Mouse (Mus musculus): ENCODE data around the gene Adh7.

Adh7 gene

DNA sequence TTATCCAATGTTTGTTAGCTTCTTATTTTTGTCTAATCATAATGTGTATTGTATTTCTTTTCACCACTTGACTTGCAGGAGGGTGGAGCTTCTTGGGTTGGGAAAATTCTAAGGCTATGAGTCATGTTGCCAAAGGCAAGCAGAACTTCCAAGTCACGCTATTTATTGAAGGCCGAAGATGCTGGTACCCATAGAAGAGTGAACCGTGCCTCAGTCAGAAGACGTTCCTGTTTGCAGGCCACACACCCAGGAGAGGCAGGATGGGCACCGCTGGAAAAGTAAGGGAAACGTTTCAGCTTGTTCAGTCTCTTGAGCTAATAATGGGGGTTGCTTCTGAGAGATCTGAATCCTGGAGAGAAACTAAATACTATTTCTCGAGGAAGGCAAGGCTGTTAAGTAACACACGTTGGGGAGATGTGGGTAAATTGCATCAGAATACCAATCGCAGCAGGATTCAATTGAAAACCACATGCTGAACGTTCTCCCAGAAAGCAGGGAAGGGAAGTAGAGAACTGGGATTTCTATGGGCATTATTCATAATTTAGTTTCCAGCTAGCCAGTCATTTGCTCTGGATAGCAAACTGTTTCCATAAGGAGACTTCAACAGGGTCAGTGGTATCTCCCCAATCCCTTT lies at the start of gene Adh7:
Gene Adh7, plus strand, starts transcription at position 130 of the 634 bp plus-strand sequence.
- DNase-seq (ENCODE audit: low spot score) = no peak

- DNase-seq (ENCODE audit: low spot score) = no peak
These were observed 44.3 kb upstream of the Adh7 start for GRCm38 (mm10) chr3:138173291-138173690.

GRCm38 (mm10) chr3:138175551-138175950 lies 42.0 kb upstream of the Adh7 start:
- no peak for DNase-seq (ENCODE audit: low spot score)

- DNase-seq (ENCODE audit: low spot score) = no peak
These were observed 35.5 kb upstream of the Adh7 start for GRCm38 (mm10) chr3:138182019-138182418.

DNA sequence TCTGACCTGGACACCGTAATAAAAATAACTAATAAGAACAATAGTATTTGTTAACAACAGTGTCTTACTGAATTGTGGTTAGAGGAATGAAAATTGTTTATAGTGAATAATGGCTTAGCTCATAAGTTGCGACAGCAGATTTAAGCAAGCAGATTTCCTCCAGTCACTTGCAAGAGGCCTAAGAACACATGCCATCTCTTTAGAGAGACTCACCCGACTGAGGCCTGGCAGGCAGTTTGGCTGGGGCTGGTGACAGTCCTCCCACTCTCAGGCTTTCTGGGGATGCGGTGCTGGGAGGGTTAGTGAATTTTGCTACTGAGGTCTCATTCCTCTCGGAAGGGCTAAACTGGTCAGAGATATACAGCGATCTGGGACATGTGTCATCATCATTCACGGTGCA lies 34.2 kb upstream of the Adh7 start:
- DNase-seq (ENCODE audit: low spot score) = no peak

DNA sequence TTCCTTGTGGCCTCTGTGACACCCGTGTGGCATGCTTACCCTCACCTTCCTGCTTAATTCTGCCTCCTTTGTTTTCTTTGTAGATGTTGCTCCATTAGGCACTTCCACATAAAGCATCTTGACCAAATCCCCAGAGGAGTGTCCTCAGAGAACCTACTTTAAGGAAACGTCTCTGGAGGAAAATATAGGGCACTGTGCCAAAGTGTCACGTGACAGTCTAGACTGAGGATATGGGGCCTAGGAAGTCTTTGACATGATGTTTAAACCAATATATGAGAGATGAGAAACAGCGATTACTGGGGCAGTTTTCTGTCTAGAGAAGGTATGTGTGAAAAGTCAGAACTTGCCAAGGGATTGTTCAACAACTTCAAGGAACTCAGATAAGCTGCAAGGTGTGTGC lies 32.3 kb upstream of the Adh7 start:
- DNase-seq (ENCODE audit: low spot score) = no peak

- no peak for DNase-seq (ENCODE audit: low spot score)
These were observed 31.3 kb upstream of the Adh7 start for GRCm38 (mm10) chr3:138185995-138186930.

- no peak for DNase-seq (ENCODE audit: low spot score)
These were observed 25.3 kb upstream of the Adh7 start for GRCm38 (mm10) chr3:138192260-138192659.

DNA sequence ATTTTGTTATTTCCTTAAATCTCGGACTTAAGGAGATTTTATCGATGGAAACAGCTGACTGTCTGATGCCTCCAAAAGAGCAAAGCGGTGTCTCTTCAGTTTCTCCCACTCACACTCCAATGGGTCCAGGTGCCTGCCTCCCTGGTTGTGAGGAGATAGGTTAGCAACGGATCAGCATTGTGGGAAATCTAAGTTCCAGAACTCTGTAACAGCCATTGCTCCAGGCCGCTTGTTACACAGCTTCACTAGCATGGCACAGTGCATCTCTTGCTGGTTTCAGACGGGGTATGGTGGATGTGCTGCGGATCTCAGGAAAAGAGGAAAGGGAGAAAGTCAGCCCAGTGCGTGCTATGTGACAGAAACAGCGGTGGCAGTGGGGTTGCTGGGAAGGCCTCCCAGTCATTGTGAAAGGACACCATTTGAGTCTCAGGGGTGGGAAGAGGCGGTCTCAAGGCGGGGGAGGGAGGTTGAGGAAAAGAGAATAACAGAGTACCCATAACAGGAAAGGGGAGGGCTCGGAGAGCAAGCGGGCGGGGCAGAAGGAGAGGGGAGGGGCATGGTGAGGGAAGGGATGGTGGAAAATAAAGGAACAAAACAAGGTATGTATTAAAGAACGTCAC lies 23.8 kb upstream of the Adh7 start, which contains the start of gene 4930579F01Rik:
Gene 4930579F01Rik, minus strand, starts transcription at position 143 of the 620 bp plus-strand sequence.
- no peak for DNase-seq (ENCODE audit: low spot score)

DNA sequence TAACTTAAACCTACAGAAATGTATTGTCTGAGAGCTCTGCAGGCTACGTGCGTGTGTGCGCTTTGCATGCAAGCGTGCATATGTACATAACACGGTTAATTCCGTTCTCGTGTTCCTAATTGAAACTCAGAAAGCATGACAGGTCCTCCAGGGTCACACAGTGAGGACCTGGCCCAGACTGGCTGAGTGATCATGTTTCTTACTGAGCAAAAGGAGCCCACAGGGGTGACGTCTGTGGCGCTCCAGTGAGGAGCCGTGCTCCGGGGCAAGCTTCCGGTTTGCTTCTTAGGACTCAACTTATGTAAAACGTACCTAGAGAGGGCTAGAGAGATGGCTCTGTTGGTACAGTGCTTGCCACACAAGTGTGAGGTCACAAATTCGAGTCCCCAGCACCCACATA lies 20.5 kb upstream of the Adh7 start:
- DNase-seq (ENCODE audit: low spot score) = no peak

DNA sequence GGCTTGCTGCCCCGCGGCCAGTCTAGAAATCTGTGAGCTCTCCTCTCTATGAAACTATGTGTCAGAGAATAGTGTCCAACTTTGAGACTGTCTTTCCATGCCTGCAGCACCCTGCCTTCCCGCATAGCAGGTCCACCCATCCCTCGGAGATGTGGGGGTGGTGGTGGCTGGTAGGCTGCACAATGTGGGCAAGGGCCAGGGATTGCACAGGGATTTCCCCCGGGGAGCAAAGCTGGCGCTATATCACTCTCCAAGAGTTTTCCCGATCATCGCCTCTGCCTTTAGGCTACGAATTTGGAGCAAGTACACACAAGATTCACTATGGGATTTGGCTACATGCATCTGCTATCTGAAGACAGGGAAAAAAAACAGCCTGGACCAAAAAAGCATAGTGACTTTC lies 20.0 kb upstream of the Adh7 start:
- no peak for DNase-seq (ENCODE audit: low spot score)

GRCm38 (mm10) chr3:138197973-138198721 lies 19.4 kb upstream of the Adh7 start:
- DNase-seq (ENCODE audit: low spot score) = peak; percentile 85

DNA sequence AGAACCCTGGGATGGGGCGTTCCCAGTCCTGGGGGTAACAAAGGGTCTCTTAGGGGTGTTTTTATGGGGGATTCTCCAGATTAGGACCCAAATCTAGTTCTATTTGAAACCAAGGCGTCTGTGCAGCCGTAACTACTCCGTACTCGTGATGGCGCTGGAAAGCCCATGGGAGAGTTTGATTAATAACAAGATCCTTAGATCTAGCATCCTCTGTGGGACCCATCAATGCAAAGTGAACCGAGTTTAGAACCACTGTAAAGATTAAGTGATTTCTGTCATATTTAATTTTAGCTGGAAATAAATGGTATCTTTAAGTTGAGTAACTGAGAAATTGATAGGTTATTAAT lies 18.9 kb upstream of the Adh7 start:
- DNase-seq (ENCODE audit: low spot score) = no peak

- no peak for DNase-seq (ENCODE audit: low spot score)
These were observed 8.7 kb upstream of the Adh7 start for GRCm38 (mm10) chr3:138208821-138209220.

GRCm38 (mm10) chr3:138210432-138211075 lies 7.0 kb upstream of the Adh7 start:
- no peak for DNase-seq (ENCODE audit: low spot score)

DNA sequence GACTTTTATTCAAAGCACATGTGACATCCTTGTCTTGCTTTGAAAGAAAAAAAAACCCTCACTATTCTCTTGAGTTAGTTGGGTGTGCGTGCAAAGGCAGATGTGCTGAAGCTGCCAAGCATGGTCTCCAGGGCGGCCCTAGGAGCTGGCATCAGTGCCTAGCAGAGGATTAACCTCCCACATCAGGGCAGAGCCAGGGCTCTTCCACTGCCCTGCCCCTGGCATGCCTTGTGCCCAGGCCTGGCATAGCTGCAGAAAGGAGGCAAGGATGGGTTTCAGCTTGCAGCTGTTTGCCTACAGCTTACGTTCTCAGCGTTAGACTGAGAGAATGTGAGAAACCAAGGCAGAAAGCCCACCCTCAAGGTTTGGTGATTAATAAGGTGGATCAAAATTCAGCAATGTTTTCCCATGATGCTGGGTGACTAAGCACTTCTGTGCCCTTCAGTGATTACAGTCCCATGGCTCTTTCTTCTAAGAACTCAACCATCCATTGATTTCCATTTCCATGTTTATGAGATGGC lies 5.1 kb upstream of the Adh7 start:
- DNase-seq (ENCODE audit: low spot score) = no peak

- no peak for DNase-seq (ENCODE audit: low spot score)
These were observed 2.1 kb upstream of the Adh7 start for GRCm38 (mm10) chr3:138215395-138215989.

- no peak for DNase-seq (ENCODE audit: low spot score)
These were observed 1.5 kb upstream of the Adh7 start for GRCm38 (mm10) chr3:138216091-138216490.

DNA sequence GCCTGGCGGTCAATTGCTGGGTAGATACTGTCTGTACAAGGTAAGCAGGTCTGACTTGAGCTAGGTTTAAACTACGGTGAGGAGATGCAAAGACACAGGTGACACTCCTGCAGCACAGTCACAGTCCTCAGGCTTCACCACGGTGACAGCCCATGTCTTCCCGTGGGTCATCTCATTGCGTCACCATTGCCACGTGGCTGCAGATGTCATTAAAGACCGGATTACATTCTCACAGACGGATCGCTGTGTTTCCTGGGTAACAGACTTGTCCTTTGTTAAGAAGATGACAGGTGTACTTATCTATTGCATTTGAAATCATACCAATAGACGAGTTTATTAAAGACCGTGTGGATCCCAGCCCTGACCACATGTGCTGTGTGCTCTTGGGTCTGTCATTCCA lies 3.6 kb downstream of the Adh7 start:
- no peak for DNase-seq (ENCODE audit: low spot score)

DNA sequence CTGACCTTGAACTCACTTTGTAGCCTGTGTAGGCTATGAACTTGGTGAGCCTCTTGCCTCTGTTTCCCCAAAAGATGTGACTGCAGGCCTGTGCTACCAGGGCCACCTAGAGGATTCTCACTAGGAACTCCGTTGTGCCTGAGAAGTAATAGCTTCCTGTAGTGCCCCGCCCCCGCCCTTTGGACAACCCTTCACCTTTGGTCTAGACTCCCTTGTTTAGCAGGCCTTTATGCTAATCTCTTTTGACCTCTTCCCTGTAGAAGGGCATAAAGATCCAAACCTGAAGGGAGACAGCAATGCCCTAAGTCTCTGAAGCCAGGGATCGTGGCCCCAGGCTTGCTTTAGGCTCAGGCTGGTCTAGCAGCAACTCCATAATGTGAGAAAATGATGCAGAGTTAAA lies 5.0 kb downstream of the Adh7 start:
- DNase-seq (ENCODE audit: low spot score) = no peak

- DNase-seq (ENCODE audit: low spot score) = peak; percentile 60
These were observed 5.4 kb downstream of the Adh7 start for GRCm38 (mm10) chr3:138222952-138223351.

Data from ovary, postnatal 14 days (tissue).